Mouse (Mus musculus): ENCODE data around the gene Tmem206.

- TF ChIP-seq CTCF (IDR thresholded peaks at IDR 0.05) (no peak), EP300 (IDR thresholded peaks at IDR 0.05) (no peak)
These were observed 42.3 kb upstream of the Tmem206 start for GRCm38 (mm10) chr1:191283110-191284040.

All from lung, postnatal 0 days (tissue).